Mouse (Mus musculus) hindbrain, postnatal 0 days (tissue): ENCODE data around the gene Fcrla. TPM values are rescaled to one million over a fixed set of nuclear protein-coding genes. Genes with fewer than 3 reads are reported as not detected.
"Not testable (repeated sequence)": the region's sequence is repeated elsewhere in the genome, so short reads cannot be mapped to it uniquely, and the experiment has no call there.

Experiments
- ATAC-seq: fragments of 200-750 bp; cut with Nextera tagmentation; 2 replicates; pipeline ENCODE4 v1.8.0; 2017; ENCODE audit warnings: mild to moderate bottlenecking, moderate TSS enrichment, moderate library complexity
- DNase-seq: peaks from one replicate; pipeline ENCODE4 v3.0.0-alpha.2; 2015; ENCODE audit warnings: low spot score
- H3K27ac ChIP-seq: fragments of 300-500 bp; sonication (generic); 2 replicates; pipeline ENCODE4 v1.5.1; 2014; ENCODE audit warnings: mild to moderate bottlenecking
- H3K27me3 ChIP-seq: fragments of 300-500 bp; sonication (generic); 2 replicates; pipeline ENCODE4 v1.6.1; 2014; ENCODE audit warnings: low read length, mixed read lengths; ENCODE audit not compliant: insufficient read depth
- H3K36me3 ChIP-seq: fragments of 300-500 bp; sonication (generic); 2 replicates; pipeline ENCODE4 v1.6.1; 2014; ENCODE audit warnings: low read length, mixed read lengths; ENCODE audit not compliant: insufficient read depth
- H3K4me1 ChIP-seq: fragments of 300-500 bp; sonication (generic); 2 replicates; pipeline ENCODE4 v1.6.1; 2014; ENCODE audit warnings: antibody characterized with exemption, low read length, mixed read lengths; ENCODE audit not compliant: insufficient read depth
- H3K4me2 ChIP-seq: fragments of 300-500 bp; sonication (generic); 2 replicates; pipeline ENCODE4 v1.6.1; 2014; ENCODE audit warnings: low read depth, mild to moderate bottlenecking, low read length, moderate library complexity, mixed read lengths
- H3K4me3 ChIP-seq: fragments of 300-500 bp; sonication (generic); 2 replicates; pipeline ENCODE4 v1.5.1; 2014; ENCODE audit warnings: low read length
- H3K9ac ChIP-seq: fragments of 300-500 bp; sonication (generic); replicated peaks from 2 replicates; pipeline ENCODE4 v1.6.1; 2014; ENCODE audit warnings: mild to moderate bottlenecking, low read length, moderate library complexity, mixed read lengths
- H3K9me3 ChIP-seq: fragments of 300-500 bp; sonication (generic); 2 replicates; pipeline ENCODE4 v1.6.1; 2016; ENCODE audit warnings: low read length, mixed read lengths
- CTCF ChIP-seq: IDR thresholded peaks from 2 replicates; pipeline ENCODE4 v1.5.1; 2016; ENCODE audit warnings: antibody characterized with exemption, control low read depth, low read depth
- WGBS: fragments of 180-500 bp; shearing (Covaris S2); extraction: QIAGEN DNeasy Blood & Tissue Kit; methylation state at CpG from one replicate; pipeline ENCODE4 v1.1.7; 2014; 5-methylcytosine and 5-hydroxymethylcytosine counted together
- polyA plus RNA-seq: library from polyadenylated mRNA; unstranded; fragments of >200 nt; fragmentation: Nextera tagmentation; extraction: Ambion mirVana; gene quantifications from 2 replicates; pipeline ENCODE4 v1.2.1, GENCODE M21; 2015
- total RNA-seq: library from RNA; depleted of rRNA; stranded (reverse); fragments of >200 nt; gene quantifications from 2 replicates; pipeline ENCODE4 v1.2.3, GENCODE M21; 2014; rRNA removed

The Fcrla gene
- total RNA-seq, result not detected in 2 replicates
- not detected in 2 replicates for polyA plus RNA-seq

GRCm38 (mm10) chr1:170927378-170927777, at the start of gene Fcrla:
Gene Fcrla, minus strand, starts transcription at chr1:170927583.
- Histone ChIP-seq H3K27ac (no peak within 1 kb of the TSS), H3K36me3 (no peaks in the 10 kb centered on the region), H3K9ac (no peak within 1 kb of the TSS), H3K9me3 (no peaks in the 10 kb centered on the region), H3K4me3 (no peak within 1 kb of the TSS), H3K27me3 (no peaks in the 10 kb centered on the region), H3K4me2 (no peak within 1 kb of the TSS), H3K4me1 (no peaks in the 10 kb centered on the region)
- no peak for TF ChIP-seq CTCF
- ATAC-seq (no peak), DNase-seq (no peak)
- WGBS, result 84% methylated on average over 3 of the region's 3 CpGs

GRCm38 (mm10) chr1:170976447-170976846, 49.1 kb upstream of the Fcrla start, which contains the start of gene Fcgr2b:
Gene Fcgr2b, minus strand, starts transcription at chr1:170976547.
- Histone ChIP-seq H3K4me3 (no peak within 1 kb of the TSS), H3K4me1 (no peaks in the 10 kb centered on the region), H3K27ac (no peak within 1 kb of the TSS), H3K36me3 (no peaks in the 10 kb centered on the region), H3K9ac (no peak within 1 kb of the TSS), H3K27me3 (no peaks in the 10 kb centered on the region), H3K9me3 (no peaks in the 10 kb centered on the region), H3K4me2 (no peak within 1 kb of the TSS)
- DNase-seq (no peak), ATAC-seq (no peak)
- WGBS, result 90% methylated on average over 5 of the region's 5 CpGs
- TF ChIP-seq CTCF, result no peak

GRCm38 (mm10) chr1:170975751-170976161, 48.4 kb upstream of the Fcrla start:
- no peak overlapping the region for H3K27ac ChIP-seq
- 55% methylated on average over 7 of the region's 7 CpGs for WGBS
- no peak for DNase-seq
- no peak for TF ChIP-seq CTCF
- no peaks in the 10 kb centered on the region for H3K9me3 ChIP-seq
- no peak for ATAC-seq
- H3K4me1 ChIP-seq, result no peaks in the 10 kb centered on the region
- H3K36me3 ChIP-seq, result no peaks in the 10 kb centered on the region
- H3K9ac ChIP-seq, result no peak overlapping the region
- H3K27me3 ChIP-seq, result no peaks in the 10 kb centered on the region
- no peak overlapping the region for H3K4me3 ChIP-seq
- no peak overlapping the region for H3K4me2 ChIP-seq

GRCm38 (mm10) chr1:170975350-170975749, 48.0 kb upstream of the Fcrla start:
- WGBS, result 83% methylated on average over 2 of the region's 2 CpGs

GRCm38 (mm10) chr1:170974736-170975135, 47.4 kb upstream of the Fcrla start:
- H3K9me3 ChIP-seq, result no peaks in the 10 kb centered on the region
- H3K27me3 ChIP-seq, result no peaks in the 10 kb centered on the region
- ATAC-seq (no peak), DNase-seq (no peak)
- H3K36me3 ChIP-seq, result no peaks in the 10 kb centered on the region
- H3K4me1 ChIP-seq, result no peaks in the 10 kb centered on the region
- H3K4me3 ChIP-seq, result no peak overlapping the region
- WGBS, result 91% methylated on average over 2 of the region's 2 CpGs
- H3K27ac ChIP-seq, result no peak overlapping the region
- no peak for TF ChIP-seq CTCF
- no peak overlapping the region for H3K9ac ChIP-seq
- no peak overlapping the region for H3K4me2 ChIP-seq

More at GRCm38 (mm10) chr1:170975350-170975749, 48.0 kb upstream of the Fcrla start:
- not testable (repeated sequence) for H3K9me3 ChIP-seq, H3K4me1 ChIP-seq, H3K36me3 ChIP-seq, ATAC-seq, H3K9ac ChIP-seq, DNase-seq, H3K27ac ChIP-seq, H3K27me3 ChIP-seq, H3K4me3 ChIP-seq, H3K4me2 ChIP-seq

- no peaks in the 10 kb centered on the region for H3K9me3 ChIP-seq
- WGBS, result 82% methylated on average over 8 of the region's 8 CpGs
- no peaks in the 10 kb centered on the region for H3K4me1 ChIP-seq
- TF ChIP-seq CTCF, result no peak
- no peak overlapping the region for H3K27ac ChIP-seq
- no peaks in the 10 kb centered on the region for H3K36me3 ChIP-seq
- DNase-seq (no peak), ATAC-seq (no peak)
- no peaks in the 10 kb centered on the region for H3K27me3 ChIP-seq
- H3K4me3 ChIP-seq, result no peak overlapping the region
- no peak overlapping the region for H3K9ac ChIP-seq
- no peak overlapping the region for H3K4me2 ChIP-seq
These were observed 46.8 kb upstream of the Fcrla start for GRCm38 (mm10) chr1:170974171-170974570.

GRCm38 (mm10) chr1:170972936-170973335, 45.6 kb upstream of the Fcrla start:
- H3K9me3 ChIP-seq, result no peaks in the 10 kb centered on the region
- H3K4me1 ChIP-seq, result no peaks in the 10 kb centered on the region
- no peaks in the 10 kb centered on the region for H3K36me3 ChIP-seq
- no peak for DNase-seq
- H3K9ac ChIP-seq, result no peak overlapping the region
- WGBS, result 88% methylated on average over 4 of the region's 4 CpGs
- H3K4me2 ChIP-seq, result no peak overlapping the region
- no peak for TF ChIP-seq CTCF
- no peak overlapping the region for H3K27ac ChIP-seq
- no peak for ATAC-seq
- H3K27me3 ChIP-seq, result no peaks in the 10 kb centered on the region
- H3K4me3 ChIP-seq, result no peak overlapping the region
